Mouse (Mus musculus) myocyte (in vitro differentiated cells): ENCODE data around the gene Bfsp2. TPM values are rescaled to one million over a fixed set of nuclear protein-coding genes. Genes with fewer than 3 reads are reported as not detected.

ENCODE experiments used
- H3K27me3 ChIP-seq: one replicate; pipeline ENCODE4 v1.6.1; 2011; ENCODE audit not compliant: control insufficient read depth, insufficient read depth, insufficient read length
- H3K36me3 ChIP-seq: one replicate; pipeline ENCODE4 v1.6.1; 2011; ENCODE audit not compliant: control insufficient read depth, insufficient read depth
- H3K4me2 ChIP-seq: one replicate; pipeline ENCODE4 v1.6.1; 2011; ENCODE audit warnings: low read depth, control low read depth
- H3K4me3 ChIP-seq: one replicate; pipeline ENCODE4 v1.5.1; 2011; ENCODE audit warnings: mild to moderate bottlenecking, control low read depth, moderate library complexity
- H3K79me2 ChIP-seq: one replicate; pipeline ENCODE4 v1.6.1; 2011; ENCODE audit not compliant: control insufficient read depth, insufficient read depth
- H3ac ChIP-seq: one replicate; pipeline ENCODE4 v1.6.1; 2011; ENCODE audit not compliant: control insufficient read depth, insufficient read length
- CEBPB ChIP-seq: IDR thresholded peaks from 2 replicates; pipeline ENCODE4 v1.6.1; 2011; ENCODE audit warnings: mild to moderate bottlenecking, moderate library complexity; ENCODE audit not compliant: poor library complexity, insufficient read depth, severe bottlenecking
- E2F4 ChIP-seq: IDR thresholded peaks from one replicate; pipeline ENCODE4 v1.6.1; 2011; ENCODE audit warnings: mild to moderate bottlenecking, control low read depth, moderate library complexity; ENCODE audit not compliant: insufficient read depth
- MAX ChIP-seq: IDR thresholded peaks from one replicate; pipeline ENCODE4 v1.6.1; 2011; ENCODE audit warnings: low read depth, mild to moderate bottlenecking, control low read depth
- MYOD1 ChIP-seq, 3 experiments: IDR thresholded peaks; one replicate each; pipeline ENCODE4 v1.6.1; 2011; ENCODE audit warnings: control low read depth in 2 of 3, low read depth in 2 of 3, mild to moderate bottlenecking in 2 of 3, moderate library complexity in 1 of 3; ENCODE audit not compliant: insufficient read length in 2 of 3, control insufficient read depth in 1 of 3
- MYOG ChIP-seq, 3 experiments: IDR thresholded peaks; one replicate each; pipeline ENCODE4 v1.6.1; 2011; ENCODE audit warnings: control low read depth in 2 of 3, low read depth in 2 of 3, mild to moderate bottlenecking in 2 of 3; ENCODE audit not compliant: insufficient read length in 2 of 3, control insufficient read depth in 1 of 3, insufficient read depth in 1 of 3
- POLR2A ChIP-seq: IDR thresholded peaks from one replicate; pipeline ENCODE4 v1.6.1; 2011; ENCODE audit warnings: low read depth, mild to moderate bottlenecking, control low read depth, moderate library complexity; ENCODE audit not compliant: insufficient read length
- POLR2AphosphoS2 ChIP-seq: IDR thresholded peaks from one replicate; pipeline ENCODE4 v1.6.1; 2011; ENCODE audit warnings: low read depth, control low read depth; ENCODE audit not compliant: insufficient read length
- REST ChIP-seq: IDR thresholded peaks from one replicate; pipeline ENCODE4 v1.6.1; 2011; ENCODE audit warnings: mild to moderate bottlenecking, control low read depth, moderate library complexity; ENCODE audit not compliant: insufficient read depth, insufficient read length
- SRF ChIP-seq: IDR thresholded peaks from one replicate; pipeline ENCODE4 v1.6.1; 2011; ENCODE audit warnings: low read depth; ENCODE audit not compliant: control insufficient read depth, insufficient read length
- TCF12 ChIP-seq: IDR thresholded peaks from one replicate; pipeline ENCODE4 v1.6.1; 2011; ENCODE audit warnings: mild to moderate bottlenecking, control low read depth; ENCODE audit not compliant: poor library complexity, insufficient read depth, severe bottlenecking
- TCF3 ChIP-seq: IDR thresholded peaks from one replicate; pipeline ENCODE4 v1.6.1; 2011; ENCODE audit warnings: low read depth, control low read depth; ENCODE audit not compliant: insufficient read length
- USF1 ChIP-seq: IDR thresholded peaks from one replicate; pipeline ENCODE4 v1.6.1; 2011; ENCODE audit warnings: low read depth, mild to moderate bottlenecking, control low read depth, moderate library complexity
- polyA plus RNA-seq: library from polyadenylated mRNA; unstranded; fragments of >200 nt; fragmentation: generic; extraction: Trizol; gene quantifications from one replicate; pipeline ENCODE4 v1.2.1, GENCODE M21; 2012; ENCODE audit warnings: missing spikeins

The Bfsp2 gene
- polyA plus RNA-seq, 1 experiment = 0.25 TPM

GRCm38 (mm10) chr9:103513884-103514283 lies 33.7 kb upstream of the Bfsp2 start:
- TF ChIP-seq E2F4 (no peak), CEBPB (no peak), POLR2AphosphoS2 (no peak), MAX (no peak), MYOD1 (IDR thresholded peaks at IDR 0.05; ENCODE audit: control insufficient read depth in 1 of 3, insufficient read length in 2 of 3, low read depth in 2 of 3) (no peak), MYOG (IDR thresholded peaks at IDR 0.05; ENCODE audit: control insufficient read depth in 1 of 3, insufficient read depth in 1 of 3, insufficient read length in 2 of 3, low read depth in 2 of 3) (no peak), POLR2A (no peak), TCF3 (no peak), USF1 (no peak), SRF (no peak), TCF12 (no peak), REST (no peak)
- no peak overlapping the region for H3ac ChIP-seq
- H3K36me3 ChIP-seq = no peaks in the 10 kb centered on the region
- H3K4me3 ChIP-seq = no peak overlapping the region
- peaks cover 16% of the 10 kb centered on the region for H3K27me3 ChIP-seq
- no peaks in the 10 kb centered on the region for H3K79me2 ChIP-seq
- H3K4me2 ChIP-seq = no peak overlapping the region

- no peak overlapping the region for H3K4me3 ChIP-seq
- no peak overlapping the region for H3K4me2 ChIP-seq
- no peak overlapping the region for H3ac ChIP-seq
- H3K79me2 ChIP-seq = no peaks in the 10 kb centered on the region
- TF ChIP-seq CEBPB (no peak), MYOG (IDR thresholded peaks at IDR 0.05; ENCODE audit: control insufficient read depth in 1 of 3, insufficient read depth in 1 of 3, insufficient read length in 2 of 3, low read depth in 2 of 3) (no peak), POLR2A (no peak), TCF3 (no peak), E2F4 (no peak), SRF (no peak), USF1 (no peak), POLR2AphosphoS2 (no peak), MAX (no peak), TCF12 (no peak), REST (no peak), MYOD1 (IDR thresholded peaks at IDR 0.05; ENCODE audit: control insufficient read depth in 1 of 3, insufficient read length in 2 of 3, low read depth in 2 of 3) (no peak)
- peaks cover 16% of the 10 kb centered on the region for H3K27me3 ChIP-seq
- H3K36me3 ChIP-seq = no peaks in the 10 kb centered on the region
Observed at GRCm38 (mm10) chr9:103512257-103512656, 32.0 kb upstream of the Bfsp2 start.

DNA sequence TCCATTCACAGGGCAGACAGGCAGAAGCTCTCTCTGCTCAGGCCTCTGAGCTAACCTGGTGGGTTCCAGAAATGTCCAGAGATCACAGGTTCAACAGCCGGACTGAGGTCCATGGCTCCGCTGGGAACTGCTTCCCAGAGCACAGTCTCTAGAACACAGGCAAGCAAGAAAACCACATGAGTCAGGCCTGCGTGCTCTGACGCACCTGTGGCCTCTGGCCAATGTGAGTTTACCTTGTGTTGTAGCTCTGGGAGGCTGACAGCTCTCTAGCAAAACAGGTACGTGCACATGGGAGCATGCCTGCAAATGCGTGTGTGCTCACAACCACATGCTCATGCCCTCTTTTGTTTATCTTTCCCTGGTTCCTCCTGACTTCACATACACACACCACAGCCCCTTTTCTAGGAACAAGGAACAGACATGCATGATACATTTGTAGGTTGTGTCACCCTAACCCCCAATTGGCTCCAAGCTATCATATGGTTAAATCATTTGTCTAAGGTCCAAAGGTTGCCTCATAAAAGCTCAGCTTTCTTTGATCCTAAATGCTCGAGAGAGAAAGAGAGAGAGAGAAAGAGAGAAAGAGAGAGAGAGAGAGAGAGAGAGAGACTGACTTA lies 26.9 kb upstream of the Bfsp2 start:
- H3ac ChIP-seq = no peak overlapping the region
- no peak overlapping the region for H3K4me2 ChIP-seq
- H3K79me2 ChIP-seq = no peaks in the 10 kb centered on the region
- H3K27me3 ChIP-seq = peaks cover 8% of the 10 kb centered on the region
- TF ChIP-seq REST (no peak), E2F4 (no peak), CEBPB (no peak), USF1 (no peak), MAX (no peak), SRF (no peak)
- H3K4me3 ChIP-seq = no peak overlapping the region
- no peaks in the 10 kb centered on the region for H3K36me3 ChIP-seq

DNA sequence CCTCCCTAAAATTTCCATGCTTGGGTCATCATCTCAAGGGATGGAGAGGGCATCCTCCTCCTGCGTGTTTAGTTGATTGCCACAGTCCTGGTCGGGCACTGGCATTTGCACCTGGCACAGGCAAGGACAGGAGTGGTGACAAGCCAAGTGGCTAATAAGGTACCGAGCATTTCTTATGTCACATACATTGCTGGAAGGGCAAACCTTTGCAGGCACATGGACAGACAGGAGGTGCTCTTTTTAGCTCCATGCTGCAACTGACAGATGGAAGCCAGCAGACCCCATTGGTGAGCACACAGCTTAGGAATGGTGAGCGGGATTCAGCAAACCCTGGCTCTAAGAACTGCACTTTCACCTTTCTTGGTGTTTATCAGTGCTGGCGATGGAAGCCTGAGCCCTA lies 24.8 kb upstream of the Bfsp2 start:
- Histone ChIP-seq H3K79me2 (no peaks in the 10 kb centered on the region), H3K4me2 (no peak overlapping the region), H3K36me3 (no peaks in the 10 kb centered on the region), H3K4me3 (no peak overlapping the region), H3ac (no peak overlapping the region), H3K27me3 (peaks cover 1% of the 10 kb centered on the region)
- no peak for TF ChIP-seq TCF3
- no peak for TF ChIP-seq POLR2A
- no peak for TF ChIP-seq POLR2AphosphoS2
- TF ChIP-seq TCF12 = no peak
- no peak for TF ChIP-seq SRF
- TF ChIP-seq REST = no peak
- no peak for TF ChIP-seq MYOG (IDR thresholded peaks at IDR 0.05; ENCODE audit: control insufficient read depth in 1 of 3, insufficient read depth in 1 of 3, insufficient read length in 2 of 3, low read depth in 2 of 3)
- no peak for TF ChIP-seq CEBPB
- no peak for TF ChIP-seq E2F4
- no peak for TF ChIP-seq MAX
- TF ChIP-seq USF1 = no peak
- TF ChIP-seq MYOD1 (IDR thresholded peaks at IDR 0.05; ENCODE audit: control insufficient read depth in 1 of 3, insufficient read length in 2 of 3, low read depth in 2 of 3) = no peak
